Mouse (Mus musculus): ENCODE measurements around the gene Eif3d. TPM values are rescaled to one million over a fixed set of nuclear protein-coding genes. Genes with fewer than 3 reads are reported as not detected.

The Eif3d gene
- polyA plus RNA-seq, 1 experiment from 2014 or later = 256 TPM

GRCm38 (mm10) chr15:77956404-77956901 lies 14.2 kb downstream of the Eif3d start, which contains the start of gene Foxred2:
Gene Foxred2, minus strand, starts transcription at chr15:77956722.
- ATAC-seq (ENCODE audit: low FRiP score) (peak; percentile 94), DNase-seq (ENCODE audit: low spot score, missing footprints) (peak; percentile 98)
- Histone ChIP-seq H3K4me2 (peak within 1 kb of the TSS; percentile 72), H3K27me3 (ENCODE audit: control insufficient read depth, insufficient read depth, low read length) (peaks cover 9% of the 10 kb centered on the region), H3K36me3 (ENCODE audit: control insufficient read depth, insufficient read depth, low read length) (peaks cover 19% of the 10 kb centered on the region), H3K9ac (ENCODE audit: low read length) (peak within 1 kb of the TSS; percentile 62), H3K4me1 (ENCODE audit: control insufficient read depth, insufficient read depth, low read length) (peaks cover 16% of the 10 kb centered on the region), H3K9me3 (ENCODE audit: control insufficient read depth, low read length) (no peaks in the 10 kb centered on the region), H3K4me3 (ENCODE audit: low read depth, low read length) (peak within 1 kb of the TSS; percentile 51), H3K27ac (ENCODE audit: low read depth, low read length) (no peak within 1 kb of the TSS)
- WGBS = 0% methylated on average over 39 of the region's 39 CpGs

GRCm38 (mm10) chr15:77955440-77956403 lies 14.9 kb downstream of the Eif3d start:
- Histone ChIP-seq H3K27me3 (ENCODE audit: control insufficient read depth, insufficient read depth, low read length) (peaks cover 9% of the 10 kb centered on the region), H3K4me3 (ENCODE audit: low read depth, low read length) (peak overlapping the region; percentile 51), H3K27ac (ENCODE audit: low read depth, low read length) (no peak overlapping the region), H3K4me1 (ENCODE audit: control insufficient read depth, insufficient read depth, low read length) (peaks cover 16% of the 10 kb centered on the region), H3K4me2 (peak overlapping the region; percentile 72), H3K9me3 (ENCODE audit: control insufficient read depth, low read length) (no peaks in the 10 kb centered on the region), H3K9ac (ENCODE audit: low read length) (peak overlapping the region; percentile 62), H3K36me3 (ENCODE audit: control insufficient read depth, insufficient read depth, low read length) (peaks cover 12% of the 10 kb centered on the region)
- ATAC-seq (ENCODE audit: low FRiP score) = peak; percentile 56
- peak; percentile 84 for DNase-seq (ENCODE audit: low spot score, missing footprints)
- WGBS = 11% methylated on average over 52 of the region's 52 CpGs

DNA sequence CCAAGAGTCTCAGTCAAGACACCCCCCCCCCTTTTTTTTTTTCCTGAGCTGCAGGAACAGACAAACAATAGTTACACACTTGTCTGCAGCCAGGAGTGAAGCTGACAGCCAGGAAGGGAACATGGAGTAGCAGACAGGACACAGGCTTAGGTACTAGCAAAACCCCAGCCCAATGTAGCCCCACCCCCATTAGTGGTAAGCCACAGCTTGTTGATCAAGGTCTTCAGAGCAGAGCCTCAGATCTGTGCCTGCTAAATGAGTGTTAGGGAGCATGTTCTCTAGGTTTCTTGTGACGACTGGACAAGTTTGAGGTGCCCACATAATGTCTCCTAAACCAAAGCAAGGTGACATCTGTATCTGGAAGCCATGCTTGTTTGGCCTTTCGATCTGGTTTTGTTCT lies 16.3 kb downstream of the Eif3d start:
- Histone ChIP-seq H3K4me2 (no peak overlapping the region), H3K9ac (ENCODE audit: low read length) (no peak overlapping the region), H3K4me1 (ENCODE audit: control insufficient read depth, insufficient read depth, low read length) (peaks cover 16% of the 10 kb centered on the region), H3K36me3 (ENCODE audit: control insufficient read depth, insufficient read depth, low read length) (peaks cover 7% of the 10 kb centered on the region), H3K9me3 (ENCODE audit: control insufficient read depth, low read length) (no peaks in the 10 kb centered on the region), H3K27me3 (ENCODE audit: control insufficient read depth, insufficient read depth, low read length) (peaks cover 9% of the 10 kb centered on the region), H3K4me3 (ENCODE audit: low read depth, low read length) (no peak overlapping the region), H3K27ac (ENCODE audit: low read depth, low read length) (no peak overlapping the region)
- ATAC-seq (ENCODE audit: low FRiP score) = no peak
- DNase-seq (ENCODE audit: low spot score, missing footprints) = no peak
- 84% methylated on average over 2 of the region's 2 CpGs for WGBS

- Histone ChIP-seq H3K4me3 (ENCODE audit: low read depth, low read length) (no peak overlapping the region), H3K4me1 (ENCODE audit: control insufficient read depth, insufficient read depth, low read length) (peaks cover 16% of the 10 kb centered on the region), H3K9me3 (ENCODE audit: control insufficient read depth, low read length) (no peaks in the 10 kb centered on the region), H3K36me3 (ENCODE audit: control insufficient read depth, insufficient read depth, low read length) (no peaks in the 10 kb centered on the region), H3K27me3 (ENCODE audit: control insufficient read depth, insufficient read depth, low read length) (peaks cover 9% of the 10 kb centered on the region), H3K4me2 (no peak overlapping the region), H3K9ac (ENCODE audit: low read length) (no peak overlapping the region), H3K27ac (ENCODE audit: low read depth, low read length) (no peak overlapping the region)
- DNase-seq (ENCODE audit: low spot score, missing footprints) = no peak
- WGBS = 89% methylated on average over 3 of the region's 3 CpGs
- no peak for ATAC-seq (ENCODE audit: low FRiP score)
Observed at GRCm38 (mm10) chr15:77952921-77953320, 17.7 kb downstream of the Eif3d start.

GRCm38 (mm10) chr15:77949061-77949460 lies 21.6 kb downstream of the Eif3d start:
- Histone ChIP-seq H3K27me3 (ENCODE audit: control insufficient read depth, insufficient read depth, low read length) (no peaks in the 10 kb centered on the region), H3K9ac (ENCODE audit: low read length) (no peak overlapping the region), H3K4me3 (ENCODE audit: low read depth, low read length) (no peak overlapping the region), H3K27ac (ENCODE audit: low read depth, low read length) (no peak overlapping the region), H3K36me3 (ENCODE audit: control insufficient read depth, insufficient read depth, low read length) (0 out of 2 replicates have a peak, but pooled peaks cover 1% of the 10 kb centered on the region), H3K9me3 (ENCODE audit: control insufficient read depth, low read length) (no peaks in the 10 kb centered on the region), H3K4me1 (ENCODE audit: control insufficient read depth, insufficient read depth, low read length) (no peaks in the 10 kb centered on the region), H3K4me2 (no peak overlapping the region)
- WGBS = 90% methylated on average over 7 of the region's 7 CpGs
- ATAC-seq (ENCODE audit: low FRiP score) = no peak
- DNase-seq (ENCODE audit: low spot score, missing footprints) = no peak

GRCm38 (mm10) chr15:77945711-77946110 lies 24.9 kb downstream of the Eif3d start:
- ATAC-seq (ENCODE audit: low FRiP score) (no peak), DNase-seq (ENCODE audit: low spot score, missing footprints) (no peak)
- Histone ChIP-seq H3K4me1 (ENCODE audit: control insufficient read depth, insufficient read depth, low read length) (no peaks in the 10 kb centered on the region), H3K27me3 (ENCODE audit: control insufficient read depth, insufficient read depth, low read length) (no peaks in the 10 kb centered on the region), H3K27ac (ENCODE audit: low read depth, low read length) (no peak overlapping the region), H3K4me2 (no peak overlapping the region), H3K9me3 (ENCODE audit: control insufficient read depth, low read length) (no peaks in the 10 kb centered on the region), H3K4me3 (ENCODE audit: low read depth, low read length) (no peak overlapping the region), H3K36me3 (ENCODE audit: control insufficient read depth, insufficient read depth, low read length) (0 out of 2 replicates have a peak, but pooled peaks cover 2% of the 10 kb centered on the region), H3K9ac (ENCODE audit: low read length) (no peak overlapping the region)
- WGBS = 86% methylated on average over 4 of the region's 4 CpGs

GRCm38 (mm10) chr15:77941563-77941962 lies 29.1 kb downstream of the Eif3d start:
- DNase-seq (ENCODE audit: low spot score, missing footprints) (no peak), ATAC-seq (ENCODE audit: low FRiP score) (no peak)
- Histone ChIP-seq H3K27me3 (ENCODE audit: control insufficient read depth, insufficient read depth, low read length) (no peaks in the 10 kb centered on the region), H3K27ac (ENCODE audit: low read depth, low read length) (no peak overlapping the region), H3K9ac (ENCODE audit: low read length) (no peak overlapping the region), H3K4me1 (ENCODE audit: control insufficient read depth, insufficient read depth, low read length) (no peaks in the 10 kb centered on the region), H3K4me2 (no peak overlapping the region), H3K36me3 (ENCODE audit: control insufficient read depth, insufficient read depth, low read length) (0 out of 2 replicates have a peak, but pooled peaks cover 2% of the 10 kb centered on the region), H3K4me3 (ENCODE audit: low read depth, low read length) (no peak overlapping the region), H3K9me3 (ENCODE audit: control insufficient read depth, low read length) (no peaks in the 10 kb centered on the region)
- WGBS = 81% methylated on average over 3 of the region's 3 CpGs

GRCm38 (mm10) chr15:77938516-77938915 lies 32.1 kb downstream of the Eif3d start:
- no peak overlapping the region for H3K9ac ChIP-seq (ENCODE audit: low read length)
- H3K4me1 ChIP-seq (ENCODE audit: control insufficient read depth, insufficient read depth, low read length) = peaks cover 2% of the 10 kb centered on the region; the same call in 1 of the 2 replicates
- H3K27ac ChIP-seq (ENCODE audit: low read depth, low read length) = no peak overlapping the region
- WGBS = 70% methylated on average over 5 of the region's 5 CpGs
- no peak overlapping the region for H3K4me2 ChIP-seq
- DNase-seq (ENCODE audit: low spot score, missing footprints) (no peak), ATAC-seq (ENCODE audit: low FRiP score) (no peak)
- H3K9me3 ChIP-seq (ENCODE audit: control insufficient read depth, low read length) = no peaks in the 10 kb centered on the region
- no peaks in the 10 kb centered on the region for H3K27me3 ChIP-seq (ENCODE audit: control insufficient read depth, insufficient read depth, low read length)
- no peak overlapping the region for H3K4me3 ChIP-seq (ENCODE audit: low read depth, low read length)
- H3K36me3 ChIP-seq (ENCODE audit: control insufficient read depth, insufficient read depth, low read length) = no peaks in the 10 kb centered on the region; the same call in 1 of the 2 replicates

Data from midbrain, embryonic 11.5 days (tissue).